Mouse (Mus musculus) Patski (cell line): ENCODE data around the gene Bag3. TPM values are rescaled to one million over a fixed set of nuclear protein-coding genes. Genes with fewer than 3 reads are reported as not detected.

ENCODE experiments used
- ATAC-seq: fragments of 100-300 bp; one replicate; pipeline ENCODE4 v1.8.0; 2021
- CTCF ChIA-PET: fragments of 350-600 bp; sonication (Branson Sonifier 250); formaldehyde crosslinking; loops from one replicate; lab custom pipeline; 2022; ENCODE audit warnings: inconsistent platforms; lab: Charles Lee
- POLR2A ChIA-PET: fragments of 350-600 bp; sonication (Branson Sonifier 250); formaldehyde crosslinking; loops from one replicate; lab custom pipeline; 2022; ENCODE audit warnings: antibody characterized with exemption, inconsistent platforms; lab: Charles Lee
- DNase-seq: peaks from one replicate; pipeline ENCODE4 v3.0.0-alpha.2; 2011; ENCODE audit warnings: low read depth, low spot score
- H3K27me3 ChIP-seq: fragments of 371-371 bp; one replicate; pipeline ENCODE4 v1.5.1; 2021
- CTCF ChIP-seq: fragments of 100-300 bp; IDR thresholded peaks from one replicate; pipeline ENCODE4 v1.5.1; 2021
- in situ Hi-C: fragments of 300-500 bp; cut with MboI; formaldehyde crosslinking; loops from 3 replicates; pipeline ENCODE4 v1.11.1; 2018; ENCODE audit warnings: low pct_unique_long_range_greater_than_20kb, mixed read lengths
- polyA plus RNA-seq: library from polyadenylated mRNA; unstranded; gene quantifications from one replicate; pipeline ENCODE4 v1.2.3, GENCODE M21; 2021

The Bag3 gene
- polyA plus RNA-seq, 1 experiment from 2014 or later: 56.0 TPM

DNA sequence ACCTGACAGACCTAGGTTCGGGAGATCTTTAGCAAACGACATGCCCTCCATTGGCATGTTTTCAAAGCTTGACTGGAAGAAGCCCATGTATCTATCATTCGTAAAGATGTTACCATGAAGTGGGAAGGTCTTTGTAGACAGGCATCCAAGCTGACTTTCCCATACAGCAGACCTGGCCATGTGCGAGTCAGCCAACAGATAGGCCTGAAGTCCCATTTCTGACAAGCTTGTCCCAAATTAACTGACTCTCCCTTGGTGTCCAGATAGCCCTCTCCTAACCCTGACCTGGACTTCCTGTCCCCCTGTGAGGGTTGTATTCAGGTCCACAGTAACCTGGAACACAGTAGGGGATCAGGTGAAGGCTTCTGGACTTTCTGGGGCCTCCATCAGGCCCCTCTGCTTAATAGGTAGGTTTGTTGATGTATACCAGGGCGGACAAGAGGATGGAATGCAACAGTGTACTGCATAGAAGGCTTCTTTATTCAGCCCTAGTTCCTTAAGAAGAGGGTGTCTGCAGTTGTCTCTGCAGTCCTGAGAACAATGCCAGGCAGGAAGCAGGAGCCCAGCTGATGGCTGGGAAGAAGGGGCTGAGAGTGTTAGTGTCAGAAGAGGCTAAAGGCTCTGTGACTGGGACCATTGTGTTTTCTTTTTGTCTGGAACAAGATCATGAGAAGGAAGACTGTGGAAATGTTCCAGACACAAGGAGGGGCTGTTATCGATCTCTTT is 9.2 kb downstream of the Bag3 start:
- H3K27me3 ChIP-seq: no peaks in the 10 kb centered on the region
- POLR2A ChIA-PET: interaction anchor here (0.8 kb wide), 1 partner anchor 154 kb away, joined by 3 read pairs; no protein-coding TSS in a partner anchor
- in situ Hi-C loops: no loop called here
- CTCF ChIA-PET: interaction anchor here (1.0 kb wide), 2 partner anchors 80 to 140 kb away, joined by 3 to 4 read pairs; no protein-coding TSS in a partner anchor
- no peak for DNase-seq
- TF ChIP-seq CTCF: no peak
- ATAC-seq: no peak

DNA sequence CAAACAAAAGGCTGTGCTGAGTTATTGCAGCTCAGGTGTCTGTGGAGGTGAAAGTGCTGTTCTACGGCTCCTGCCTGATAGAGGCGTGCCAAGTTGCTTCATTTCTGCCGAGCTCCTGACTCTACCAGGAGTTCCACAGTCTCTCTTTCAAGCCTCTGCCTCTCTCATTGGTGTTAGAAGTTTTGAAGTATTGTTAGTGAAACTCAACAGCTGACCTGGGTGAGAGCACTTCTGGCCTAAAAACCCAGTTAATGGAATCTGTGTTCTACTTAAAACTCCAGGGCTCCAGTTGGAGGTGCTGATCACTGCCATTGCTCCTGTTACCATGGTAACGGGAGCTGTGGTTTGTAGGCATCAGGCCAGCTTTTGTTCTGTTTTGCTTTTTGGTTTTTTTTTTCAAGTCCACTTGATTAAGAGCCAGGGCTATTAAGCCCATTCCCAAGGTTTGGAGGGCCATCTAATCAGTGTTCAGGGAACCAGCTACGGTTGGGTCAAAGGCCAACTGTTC is 11.6 kb downstream of the Bag3 start:
- TF ChIP-seq CTCF: no peak
- POLR2A ChIA-PET: interaction anchor here (0.7 kb wide), 1 partner anchor 14 kb away, joined by 3 read pairs; no protein-coding TSS in a partner anchor
- CTCF ChIA-PET: interaction anchor here (1.2 to 2.2 kb wide), 2 partner anchors 20 to 170 kb away, joined by 3 to 8 read pairs; no protein-coding TSS in a partner anchor
- in situ Hi-C loops: no loop called here
- ATAC-seq: no peak
- DNase-seq: no peak
- no peaks in the 10 kb centered on the region for H3K27me3 ChIP-seq

DNA sequence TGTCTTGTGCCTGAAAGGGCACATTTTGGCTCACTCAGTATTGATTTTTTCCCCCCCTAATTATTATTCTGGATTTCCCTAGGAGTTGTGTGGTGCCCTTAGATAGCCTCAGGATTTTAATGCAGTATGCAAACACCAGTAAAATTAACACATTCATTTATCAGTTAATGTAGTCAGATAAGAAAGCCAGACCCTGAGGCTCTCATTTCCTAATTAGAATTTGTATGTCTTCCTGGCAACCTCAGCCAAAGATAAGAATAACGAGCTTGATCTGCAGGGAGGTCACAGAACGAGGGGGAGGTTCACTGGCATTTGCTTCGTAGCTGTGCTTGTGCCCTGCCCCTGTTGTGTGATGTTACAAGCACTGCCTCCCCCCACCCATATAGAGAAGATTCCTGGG is 12.7 kb downstream of the Bag3 start:
- ATAC-seq (no peak), DNase-seq (no peak)
- H3K27me3 ChIP-seq: no peaks in the 10 kb centered on the region
- TF ChIP-seq CTCF: no peak
- POLR2A ChIA-PET: no interaction called here
- CTCF ChIA-PET: interaction anchor here (2.2 to 3.7 kb wide), 2 partner anchors 12 to 19 kb away, joined by 8 to 15 read pairs; no protein-coding TSS in a partner anchor
- in situ Hi-C loops: no loop called here

DNA sequence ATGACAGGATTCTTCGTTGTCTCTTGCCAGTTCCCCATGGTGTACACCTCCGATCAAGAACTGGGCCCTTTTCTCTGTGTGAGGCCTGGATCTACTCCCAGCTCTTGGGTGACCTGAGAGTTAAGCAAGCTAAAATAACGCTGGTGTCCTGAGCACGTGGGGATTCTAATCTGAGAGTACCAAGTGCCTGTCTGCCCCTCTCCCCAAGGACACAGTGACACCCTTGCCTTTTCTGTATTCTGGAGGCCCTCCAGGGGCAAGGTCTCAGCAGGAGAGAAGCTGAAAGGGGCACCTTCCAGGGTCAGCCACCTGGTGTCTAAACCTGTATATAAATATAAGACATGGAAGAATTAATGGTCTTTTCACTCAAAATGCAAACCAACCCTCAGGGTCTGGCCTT is 14.3 kb downstream of the Bag3 start:
- POLR2A ChIA-PET: interaction anchor here (0.6 kb wide), 1 partner anchor 78 kb away, joined by 6 read pairs; no protein-coding TSS in a partner anchor
- CTCF ChIA-PET: interaction anchor here (1.3 to 3.7 kb wide), 2 partner anchors 11 to 24 kb away, joined by 3 to 15 read pairs; no protein-coding TSS in a partner anchor
- TF ChIP-seq CTCF: no peak
- in situ Hi-C loops: no loop called here
- H3K27me3 ChIP-seq: no peaks in the 10 kb centered on the region
- no peak for DNase-seq
- ATAC-seq: no peak

DNA sequence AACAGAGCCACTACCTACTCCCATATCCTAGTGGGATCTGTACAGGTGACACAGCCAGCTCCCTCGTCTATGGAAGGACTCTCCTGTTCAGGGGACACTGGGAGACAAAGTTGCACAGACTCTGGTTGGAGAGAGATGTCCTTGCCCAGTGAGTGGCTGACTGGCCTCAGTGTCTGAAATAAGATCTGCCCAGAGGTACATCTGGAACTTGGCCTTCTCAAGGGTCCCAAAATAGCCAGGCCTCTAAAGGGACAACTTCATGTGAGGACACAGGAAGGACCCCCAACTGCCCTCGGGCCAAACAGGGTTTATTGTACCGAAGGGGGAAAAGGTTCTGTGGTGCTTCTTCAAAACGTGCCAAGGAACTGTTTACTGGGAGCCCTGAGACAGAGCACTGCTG is 14.8 kb downstream of the Bag3 start:
- no peak for TF ChIP-seq CTCF
- DNase-seq: no peak
- no peak for ATAC-seq
- in situ Hi-C loops: no loop called here
- ChIA-PET POLR2A (interaction anchor here (0.6 kb wide), 1 partner anchor 159 kb away, joined by 3 read pairs; no protein-coding TSS in a partner anchor), CTCF (interaction anchor here (1.3 to 3.7 kb wide), 2 partner anchors 10 to 24 kb away, joined by 3 to 15 read pairs; no protein-coding TSS in a partner anchor)
- no peaks in the 10 kb centered on the region for H3K27me3 ChIP-seq

GRCm38 (mm10) chr7:128538769-128539168 is 15.4 kb downstream of the Bag3 start:
- no peak for TF ChIP-seq CTCF
- no peaks in the 10 kb centered on the region for H3K27me3 ChIP-seq
- CTCF ChIA-PET: interaction anchor here (3.7 kb wide), 1 partner anchor 10 kb away, joined by 15 read pairs; no protein-coding TSS in a partner anchor
- peak; percentile 72 for ATAC-seq
- POLR2A ChIA-PET: interaction anchor here (0.6 to 1.1 kb wide), 2 partner anchors 15 to 158 kb away, joined by 3 read pairs; no protein-coding TSS in a partner anchor
- DNase-seq: no peak
- in situ Hi-C loops: no loop called here

DNA sequence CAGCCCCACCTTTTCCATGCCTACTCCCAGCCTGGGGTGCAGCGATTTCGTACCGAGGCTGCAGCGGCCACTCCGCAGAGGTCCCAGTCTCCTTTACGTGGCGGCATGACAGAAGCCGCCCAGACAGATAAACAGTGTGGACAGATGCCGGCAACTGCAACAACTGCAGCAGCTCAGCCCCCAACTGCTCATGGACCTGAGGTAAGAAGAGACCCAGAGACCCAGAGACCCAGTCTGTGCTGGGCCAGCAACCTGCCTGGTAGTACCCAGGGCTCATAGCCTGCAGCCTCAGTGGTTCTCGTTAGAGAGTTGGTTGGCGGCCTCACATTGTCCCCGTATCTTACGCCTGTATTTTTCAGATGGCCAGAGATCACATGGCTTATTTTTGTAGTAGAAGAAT is 16.7 kb downstream of the Bag3 start:
- CTCF ChIA-PET: no interaction called here
- POLR2A ChIA-PET: interaction anchor here (1.2 kb wide), 1 partner anchor 9 kb away, joined by 4 read pairs; no protein-coding TSS in a partner anchor

GRCm38 (mm10) chr7:128540734-128541133 is 17.3 kb downstream of the Bag3 start:
- in situ Hi-C loops: no loop called here
- no peaks in the 10 kb centered on the region for H3K27me3 ChIP-seq
- no peak for TF ChIP-seq CTCF
- DNase-seq (no peak), ATAC-seq (no peak)
- ChIA-PET POLR2A (interaction anchor here (1.2 kb wide), 1 partner anchor 8 kb away, joined by 4 read pairs; no protein-coding TSS in a partner anchor), CTCF (no interaction called here)

More for the DNA sequence above, 16.7 kb downstream of the Bag3 start:
- ATAC-seq (no peak), DNase-seq (no peak)
- in situ Hi-C loops: no loop called here
- no peak for TF ChIP-seq CTCF
- no peaks in the 10 kb centered on the region for H3K27me3 ChIP-seq

- in situ Hi-C loops: no loop called here
- no peak for DNase-seq
- POLR2A ChIA-PET: no interaction called here
Measured at GRCm38 (mm10) chr7:128541186-128541585, 17.8 kb downstream of the Bag3 start.

GRCm38 (mm10) chr7:128541771-128542170 is 18.4 kb downstream of the Bag3 start:
- ATAC-seq (no peak), DNase-seq (no peak)
- H3K27me3 ChIP-seq: no peaks in the 10 kb centered on the region
- POLR2A ChIA-PET: no interaction called here
- CTCF ChIA-PET: no interaction called here
- in situ Hi-C loops: no loop called here
- TF ChIP-seq CTCF: no peak

More at GRCm38 (mm10) chr7:128541186-128541585, 17.8 kb downstream of the Bag3 start:
- CTCF ChIA-PET: no interaction called here
- H3K27me3 ChIP-seq: no peaks in the 10 kb centered on the region
- TF ChIP-seq CTCF: no peak
- ATAC-seq: no peak
